Mouse (Mus musculus): ENCODE results near the gene Gm20604.

Gene Gm20604

GRCm38 (mm10) chr12:102706833-102707463 lies 51.5 kb downstream of the Gm20604 start:
- no peak for DNase-seq (ENCODE audit: low read depth in 1 of 2, low spot score in 2 of 2)

- DNase-seq (ENCODE audit: low read depth in 1 of 2, low spot score in 2 of 2), result no peak
These were observed 52.4 kb downstream of the Gm20604 start for GRCm38 (mm10) chr12:102705906-102706640.

GRCm38 (mm10) chr12:102705216-102705871 lies 53.1 kb downstream of the Gm20604 start:
- peak; percentile 54 to 80 for DNase-seq (ENCODE audit: low read depth in 1 of 2, low spot score in 2 of 2)

- no peak for DNase-seq (ENCODE audit: low read depth in 1 of 2, low spot score in 2 of 2)
These were observed 53.8 kb downstream of the Gm20604 start, which contains the start of gene Itpk1 for GRCm38 (mm10) chr12:102704457-102705198. Itpk1 (minus strand) TSS chr12:102704930.

GRCm38 (mm10) chr12:102703921-102704408 lies 54.5 kb downstream of the Gm20604 start:
- DNase-seq (ENCODE audit: low read depth in 1 of 2, low spot score in 2 of 2), result no peak

GRCm38 (mm10) chr12:102703441-102703840 lies 55.0 kb downstream of the Gm20604 start:
- DNase-seq (ENCODE audit: low read depth in 1 of 2, low spot score in 2 of 2), result no peak

- no peak for DNase-seq (ENCODE audit: low read depth in 1 of 2, low spot score in 2 of 2)
These were observed 55.4 kb downstream of the Gm20604 start for GRCm38 (mm10) chr12:102703111-102703412.

- peak in 1 of 2 experiments; percentile 53 for DNase-seq (ENCODE audit: low read depth in 1 of 2, low spot score in 2 of 2)
These were observed 55.9 kb downstream of the Gm20604 start for GRCm38 (mm10) chr12:102702356-102703110.

- DNase-seq (ENCODE audit: low read depth in 1 of 2, low spot score in 2 of 2), result no peak
These were observed 56.7 kb downstream of the Gm20604 start for GRCm38 (mm10) chr12:102701691-102702207.

- no peak for DNase-seq (ENCODE audit: low read depth in 1 of 2, low spot score in 2 of 2)
These were observed 58.0 kb downstream of the Gm20604 start for GRCm38 (mm10) chr12:102700453-102700852.

GRCm38 (mm10) chr12:102699156-102699555 lies 59.3 kb downstream of the Gm20604 start:
- DNase-seq (ENCODE audit: low read depth in 1 of 2, low spot score in 2 of 2), result no peak

GRCm38 (mm10) chr12:102698089-102698684 lies 60.3 kb downstream of the Gm20604 start:
- no peak for DNase-seq (ENCODE audit: low read depth in 1 of 2, low spot score in 2 of 2)

GRCm38 (mm10) chr12:102697381-102697780 lies 61.1 kb downstream of the Gm20604 start:
- no peak for DNase-seq (ENCODE audit: low read depth in 1 of 2, low spot score in 2 of 2)

- no peak for DNase-seq (ENCODE audit: low read depth in 1 of 2, low spot score in 2 of 2)
These were observed 61.7 kb downstream of the Gm20604 start for GRCm38 (mm10) chr12:102696635-102697354.

GRCm38 (mm10) chr12:102695369-102696239 lies 62.9 kb downstream of the Gm20604 start:
- DNase-seq (ENCODE audit: low read depth in 1 of 2, low spot score in 2 of 2), result no peak

- no peak for DNase-seq (ENCODE audit: low read depth in 1 of 2, low spot score in 2 of 2)
These were observed 66.7 kb downstream of the Gm20604 start for GRCm38 (mm10) chr12:102691761-102692160.

Data from monocyte, adult 2 months (primary cell).